Mouse (Mus musculus): Measurements from ENCODE around the gene Arl4c.

DNA sequence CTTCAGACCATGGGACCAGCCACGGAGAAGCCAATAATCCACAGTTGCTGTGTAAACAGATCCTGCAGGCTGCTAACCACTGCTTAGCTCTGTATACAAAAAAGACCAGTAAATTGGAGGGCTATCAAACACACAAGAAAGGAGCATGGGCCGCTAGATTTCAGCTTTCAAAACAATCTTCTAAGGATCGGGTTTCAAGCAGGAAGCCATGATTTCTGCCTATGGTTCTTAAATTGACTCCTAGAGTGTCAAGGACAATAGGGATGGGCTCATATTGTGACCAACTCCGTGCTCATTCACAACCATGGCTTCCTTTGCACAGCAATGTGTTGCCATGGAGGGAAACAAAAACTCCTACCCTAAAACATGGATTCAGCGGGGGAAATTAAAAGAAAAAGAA lies 3.1 kb downstream of the Arl4c start:
- TF ChIP-seq CTCF (IDR thresholded peaks at IDR 0.05; ENCODE audit: low read depth): no peak
- TF ChIP-seq EP300 (IDR thresholded peaks at IDR 0.05; ENCODE audit: low read depth): no peak

Data from liver, postnatal 0 days (tissue).